Mouse (Mus musculus) left cerebral cortex, postnatal 10 days (tissue): ENCODE measurements at regions not wholly inside any gene's neighbourhood (a gene's known extent, or its start where the extent isn't known, plus 50 kb on each side); places are given as distances from the start of the nearest gene placed in this dataset.

Experiments
- DNase-seq, 2 experiments: peaks; one replicate each; pipeline ENCODE4 v3.0.0; 2021 to 2022; ENCODE audit warnings: low spot score in 2 of 2, mixed read lengths in 1 of 2; ENCODE audit errors: extremely low spot score in 1 of 2
- intact Hi-C: fragments of 180-260 bp; cut with DNase I; formaldehyde crosslinking; loops from one replicate; pipeline ENCODE4 v1.15.1; 2025

GRCm38 (mm10) chr13:35377487-35377886 is 282.1 kb upstream of the Cdyl start:
- no peak for DNase-seq
- intact Hi-C loops: no loop called here

- intact Hi-C loops: no loop called here
- no peak for DNase-seq
These were observed 280.1 kb upstream of the Cdyl start for GRCm38 (mm10) chr13:35379500-35379899.

GRCm38 (mm10) chr13:35380224-35381009 is 279.2 kb upstream of the Cdyl start:
- intact Hi-C loops: no loop called here

GRCm38 (mm10) chr13:35381641-35382040 is 278.0 kb upstream of the Cdyl start:
- intact Hi-C loops: no loop called here
- DNase-seq: no peak

More at GRCm38 (mm10) chr13:35380224-35381009, 279.2 kb upstream of the Cdyl start:
- no peak for DNase-seq

GRCm38 (mm10) chr13:35383000-35383623 is 276.5 kb upstream of the Cdyl start:
- intact Hi-C loops: no loop called here

GRCm38 (mm10) chr13:35383624-35384018 is 276.0 kb upstream of the Cdyl start:
- intact Hi-C loops: no loop called here
- peak in 1 of 2 experiments; percentile 21 for DNase-seq

More at GRCm38 (mm10) chr13:35383000-35383623, 276.5 kb upstream of the Cdyl start:
- DNase-seq: no peak

- intact Hi-C loops: no loop called here
These were observed 271.3 kb upstream of the Cdyl start for GRCm38 (mm10) chr13:35388380-35388779.

GRCm38 (mm10) chr13:35389781-35390525 is 269.7 kb upstream of the Cdyl start:
- intact Hi-C loops: no loop called here
- DNase-seq: no peak

More at GRCm38 (mm10) chr13:35388380-35388779, 271.3 kb upstream of the Cdyl start:
- DNase-seq: no peak

GRCm38 (mm10) chr13:35390526-35390880 is 269.1 kb upstream of the Cdyl start:
- intact Hi-C loops: no loop called here
- DNase-seq: no peak

GRCm38 (mm10) chr13:35392167-35392566 is 267.5 kb upstream of the Cdyl start:
- no peak for DNase-seq
- intact Hi-C loops: no loop called here

- intact Hi-C loops: no loop called here
- DNase-seq: no peak
These were observed 264.4 kb upstream of the Cdyl start for GRCm38 (mm10) chr13:35395192-35395591.

GRCm38 (mm10) chr13:35395630-35396029 is 264.0 kb upstream of the Cdyl start:
- intact Hi-C loops: no loop called here
- no peak for DNase-seq

- no peak for DNase-seq
- intact Hi-C loops: no loop called here
These were observed 262.5 kb upstream of the Cdyl start for GRCm38 (mm10) chr13:35397166-35397565.

- intact Hi-C loops: no loop called here
- peak; percentile 18 for DNase-seq
These were observed 261.4 kb upstream of the Cdyl start for GRCm38 (mm10) chr13:35398192-35398591.

GRCm38 (mm10) chr13:35402856-35403255 is 256.8 kb upstream of the Cdyl start:
- intact Hi-C loops: no loop called here
- no peak for DNase-seq

GRCm38 (mm10) chr13:35404428-35404827 is 255.2 kb upstream of the Cdyl start:
- DNase-seq: no peak
- intact Hi-C loops: no loop called here

GRCm38 (mm10) chr13:35405384-35405783 is 254.2 kb upstream of the Cdyl start:
- DNase-seq: no peak
- intact Hi-C loops: no loop called here

- DNase-seq: no peak
- intact Hi-C loops: no loop called here
These were observed 242.1 kb upstream of the Cdyl start for GRCm38 (mm10) chr13:35417500-35417899.

- intact Hi-C loops: no loop called here
- no peak for DNase-seq
These were observed 239.6 kb upstream of the Cdyl start for GRCm38 (mm10) chr13:35420076-35420475.

GRCm38 (mm10) chr13:35426061-35426460 is 233.6 kb upstream of the Cdyl start:
- DNase-seq: no peak
- intact Hi-C loops: no loop called here
